Mouse (Mus musculus) lung, postnatal 36 days (tissue): Measurements from ENCODE around the gene C4b.

Experiments used
- DNase-seq: peaks from one replicate; pipeline ENCODE4 v3.0.0; 2022; ENCODE audit warnings: mixed read lengths

Gene C4b

GRCm38 (mm10) chr17:34699575-34700408, 43.9 kb downstream of the C4b start:
- peak; percentile 43 for DNase-seq

- peak; percentile 86 for DNase-seq
Observed at GRCm38 (mm10) chr17:34692906-34693305, 50.8 kb downstream of the C4b start.

DNA sequence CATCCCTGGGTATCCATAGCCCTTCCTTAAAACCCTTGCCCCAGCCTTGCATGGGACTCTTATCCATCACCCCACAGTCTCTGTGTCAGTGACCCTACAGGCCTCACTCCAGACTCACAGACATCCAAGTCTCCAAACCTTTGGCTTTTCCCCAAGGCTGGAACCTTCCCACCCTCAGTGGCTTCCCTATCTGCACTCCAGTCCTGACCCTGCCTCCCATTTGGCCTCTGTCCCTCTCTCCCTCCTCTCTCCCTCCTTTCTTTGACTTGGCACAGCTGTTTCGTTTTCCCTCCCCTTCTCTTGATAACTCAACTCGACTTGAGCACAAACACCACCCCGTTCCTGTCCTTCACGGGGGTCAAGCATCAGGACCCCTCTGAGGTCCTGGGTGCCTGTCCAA, 53.2 kb downstream of the C4b start:
- DNase-seq = peak; percentile 77

- no peak for DNase-seq
Observed at GRCm38 (mm10) chr17:34688889-34689288, 54.8 kb downstream of the C4b start.

DNA sequence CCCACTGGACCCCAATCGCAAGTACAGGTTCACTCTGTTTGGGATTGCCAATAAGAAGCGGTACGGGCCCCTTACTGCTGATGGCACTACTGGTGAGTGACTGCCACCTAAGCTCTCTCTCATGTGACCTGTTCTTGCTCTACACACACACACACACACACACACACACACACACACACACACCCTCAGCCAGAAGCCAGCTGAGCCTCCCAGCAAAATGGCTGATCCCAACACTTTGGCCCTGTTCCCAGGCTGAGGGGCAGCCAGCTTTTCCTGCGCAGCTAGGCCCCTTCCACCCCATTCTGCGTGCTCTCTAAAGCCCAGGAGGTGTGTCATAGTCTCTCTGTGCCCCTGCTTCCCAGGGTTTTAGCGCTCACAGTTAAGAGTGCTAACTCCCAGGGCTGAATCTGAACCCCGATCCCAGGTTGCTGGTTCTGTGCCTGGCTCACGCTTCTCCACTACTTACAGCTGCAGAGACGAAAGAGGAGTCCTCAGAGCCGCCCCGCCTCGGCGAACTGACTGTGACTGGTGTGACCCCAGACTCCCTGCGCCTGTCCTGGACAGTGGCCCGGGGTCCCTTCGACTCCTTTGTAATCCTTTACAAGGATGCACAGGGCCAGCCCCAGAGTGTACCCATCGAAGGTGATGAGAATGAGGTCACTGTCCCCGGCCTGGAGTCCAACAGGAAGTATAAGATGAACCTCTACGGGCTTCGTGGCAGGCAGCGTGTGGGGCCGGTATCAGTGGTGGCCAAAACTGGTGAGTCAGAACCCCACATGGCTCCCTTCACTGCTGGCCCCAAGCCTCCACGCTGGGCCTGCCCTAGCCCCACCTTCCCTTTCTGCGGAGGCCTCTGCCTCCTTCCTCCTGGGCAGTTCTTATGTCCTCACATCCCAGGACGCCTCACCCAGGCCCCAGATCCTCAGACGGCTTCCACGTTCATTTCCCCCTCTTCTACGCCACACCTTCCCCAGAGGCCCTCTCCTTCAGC, 58.3 kb downstream of the C4b start:
- DNase-seq = peak; percentile 46

GRCm38 (mm10) chr17:34684253-34684893, 59.3 kb downstream of the C4b start:
- DNase-seq = peak; percentile 62

GRCm38 (mm10) chr17:34683686-34684220, 59.9 kb downstream of the C4b start:
- no peak for DNase-seq

- DNase-seq = no peak
Observed at GRCm38 (mm10) chr17:34683179-34683578, 60.5 kb downstream of the C4b start.

GRCm38 (mm10) chr17:34681881-34682536, 61.7 kb downstream of the C4b start:
- peak; percentile 56 for DNase-seq

- peak; percentile 68 for DNase-seq
Observed at GRCm38 (mm10) chr17:34681132-34681571, 62.5 kb downstream of the C4b start.

- no peak for DNase-seq
Observed at GRCm38 (mm10) chr17:34680621-34681020, 63.1 kb downstream of the C4b start.

- DNase-seq = no peak
Observed at GRCm38 (mm10) chr17:34680191-34680590, 63.5 kb downstream of the C4b start.
